Comparison of ENCODE assay signal across 15 mouse cellular contexts in genomic region chr6:84661451-84662112, GRCm38 (mm10).
DNase-seq lines count a peak whose midpoint lies in the region; ATAC-seq and TF ChIP-seq lines count a peak whose summit lies in the region.
"Had no signal": no experiment of that assay in that cellular context is flagged by ENCODE, and none has a peak within 500 bp of the region (broad histone marks: within the 10 kb centered on the region; RNA-seq: fewer than 3 reads in every experiment).

No protein-coding gene starts in this region.

- H3K4me1 ChIP-seq in embryonic facial prominence, embryonic 14.5 days (ENCODE audit: control insufficient read depth, insufficient read depth, low read length), result peaks cover 6% of the 10 kb centered on the region; the same call in 1 of the 2 replicates
- H3K4me1 ChIP-seq in embryonic facial prominence, embryonic 10.5 days, result peaks cover 22% of the 10 kb centered on the region
- peaks cover 11% of the 10 kb centered on the region for H3K4me1 ChIP-seq in G1E (ENCODE audit: insufficient read depth, low read depth, low read length)
- peaks cover 5% of the 10 kb centered on the region; the same call in 1 of the 2 replicates for H3K4me1 ChIP-seq in liver, embryonic 12.5 days
- H3K4me1 ChIP-seq: forebrain, embryonic 12.5 days had no signal

- ATAC-seq in embryonic facial prominence, embryonic 14.5 days (ENCODE audit: low read depth), result no peak
- ATAC-seq in G1E (ENCODE audit: extremely low read depth, insufficient number of reproducible peaks, low FRiP score, poor library complexity, severe bottlenecking), result peak; percentile 34; the same call in 1 of the 2 replicates
- ATAC-seq in common myeloid progenitor, adult 5-6 weeks (replicated peaks; ENCODE audit: low read depth, poor library complexity, severe bottlenecking), result peak; percentile 97
- ATAC-seq in megakaryocyte-erythroid progenitor cell, adult 5-6 weeks (replicated peaks; ENCODE audit: low FRiP score, low TSS enrichment, poor library complexity, severe bottlenecking), result peak; percentile 68; the same call in 1 of the 2 replicates
- ATAC-seq in liver, embryonic 12.5 days, result no peak

- DNase-seq in embryonic facial prominence, embryonic 14.5 days (ENCODE audit: low spot score), result peak; percentile 22
- no peak for DNase-seq in embryonic facial prominence, embryonic 10.5 days (ENCODE audit: low spot score)
- peak; percentile 3 for DNase-seq in G1E (ENCODE audit: low spot score)
- no peak for DNase-seq in adrenal gland, postnatal 4 days (ENCODE audit: low spot score in 2 of 2)
- no peak for DNase-seq in kidney, postnatal 4 days
- DNase-seq: B cell, adult 2 months; cerebellum, adult 2 months; heart, postnatal 4 days; kidney, adult 8-10 months; lung, embryonic 14.5 days had no signal

- H3K36me3 ChIP-seq in embryonic facial prominence, embryonic 14.5 days (ENCODE audit: control insufficient read depth, insufficient read depth, low read length), result no peaks in the 10 kb centered on the region
- H3K36me3 ChIP-seq in embryonic facial prominence, embryonic 10.5 days (replicated peaks), result no peaks in the 10 kb centered on the region
- H3K36me3 ChIP-seq in G1E (replicated peaks), result no peaks in the 10 kb centered on the region
- no peaks in the 10 kb centered on the region for H3K36me3 ChIP-seq in liver, embryonic 12.5 days
- H3K36me3 ChIP-seq: forebrain, embryonic 12.5 days; stomach, embryonic 15.5 days had no signal

- WGBS in embryonic facial prominence, embryonic 14.5 days, result 76% methylated on average over 2 of the region's 2 CpGs
- 79% methylated on average over 2 of the region's 2 CpGs for WGBS in embryonic facial prominence, embryonic 10.5 days
- WGBS in liver, embryonic 12.5 days (ENCODE audit: insufficient replicate concordance), result 32% methylated on average over 2 of the region's 2 CpGs

- TF ChIP-seq CTCF in G1E (IDR thresholded peaks at IDR 0.05; ENCODE audit: low read depth, low read length), result no peak

- no peak overlapping the region for H3K4me2 ChIP-seq in embryonic facial prominence, embryonic 14.5 days (ENCODE audit: low read depth, low read length)
- H3K4me2 ChIP-seq in liver, embryonic 12.5 days, result no peak overlapping the region
- H3K4me2 ChIP-seq: forebrain, embryonic 12.5 days; lung, embryonic 14.5 days; stomach, embryonic 15.5 days had no signal

- no peak overlapping the region for H3K9ac ChIP-seq in embryonic facial prominence, embryonic 14.5 days (ENCODE audit: low read depth, low read length)
- H3K9ac ChIP-seq in liver, embryonic 12.5 days, result no peak overlapping the region
- H3K9ac ChIP-seq: forebrain, embryonic 12.5 days; lung, embryonic 14.5 days; stomach, embryonic 15.5 days had no signal

- H3K9me3 ChIP-seq in embryonic facial prominence, embryonic 14.5 days (ENCODE audit: control insufficient read depth, low read length), result no peaks in the 10 kb centered on the region
- no peaks in the 10 kb centered on the region for H3K9me3 ChIP-seq in embryonic facial prominence, embryonic 10.5 days
- no peaks in the 10 kb centered on the region for H3K9me3 ChIP-seq in G1E (replicated peaks)
- no peaks in the 10 kb centered on the region for H3K9me3 ChIP-seq in liver, embryonic 12.5 days (replicated peaks)
- H3K9me3 ChIP-seq: forebrain, embryonic 12.5 days; stomach, embryonic 15.5 days had no signal

- H3K4me3 ChIP-seq in embryonic facial prominence, embryonic 14.5 days (ENCODE audit: low read depth, low read length), result no peak overlapping the region
- H3K4me3 ChIP-seq in embryonic facial prominence, embryonic 10.5 days, result no peak overlapping the region
- H3K4me3 ChIP-seq in G1E (ENCODE audit: low read depth, low read length), result no peak overlapping the region
- H3K4me3 ChIP-seq in liver, embryonic 12.5 days, result no peak overlapping the region
- H3K4me3 ChIP-seq: forebrain, embryonic 12.5 days; stomach, embryonic 15.5 days had no signal

- H3K27me3 ChIP-seq in embryonic facial prominence, embryonic 14.5 days (replicated peaks; ENCODE audit: control insufficient read depth, insufficient read depth, low read length), result no peaks in the 10 kb centered on the region
- H3K27me3 ChIP-seq in embryonic facial prominence, embryonic 10.5 days (replicated peaks; ENCODE audit: low read depth, poor library complexity, severe bottlenecking), result no peaks in the 10 kb centered on the region
- H3K27me3 ChIP-seq in G1E (ENCODE audit: insufficient read depth, low read length), result 0 out of 2 replicates have a peak, but pooled peaks cover 3% of the 10 kb centered on the region
- H3K27me3 ChIP-seq in liver, embryonic 12.5 days (replicated peaks), result no peaks in the 10 kb centered on the region
- H3K27me3 ChIP-seq: forebrain, embryonic 12.5 days; stomach, embryonic 15.5 days had no signal

- no peak overlapping the region for H3K27ac ChIP-seq in embryonic facial prominence, embryonic 14.5 days (replicated peaks; ENCODE audit: low read depth, low read length)
- no peak overlapping the region for H3K27ac ChIP-seq in embryonic facial prominence, embryonic 10.5 days (replicated peaks)
- no peak overlapping the region for H3K27ac ChIP-seq in liver, embryonic 12.5 days
- H3K27ac ChIP-seq: forebrain, embryonic 12.5 days; stomach, embryonic 15.5 days had no signal

Comparison
In these comparisons a context has a peak if more than half of its experiments do, and no peak if none do; other contexts are left out.
1. DNase-seq: peak in embryonic facial prominence, embryonic 14.5 days (single experiment) and G1E (single experiment); none in embryonic facial prominence, embryonic 10.5 days (single experiment), adrenal gland, postnatal 4 days (0 of 2) and kidney, postnatal 4 days (0 of 2).
2. ATAC-seq: peak in G1E (single experiment), common myeloid progenitor, adult 5-6 weeks (single experiment) and megakaryocyte-erythroid progenitor cell, adult 5-6 weeks (single experiment); none in embryonic facial prominence, embryonic 14.5 days (single experiment) and liver, embryonic 12.5 days (single experiment).